Mouse (Mus musculus) erythroblast, embryonic 14.5 days (primary cell): Measurements from ENCODE around the gene Adck2.

ENCODE experiments used
- GATA1 ChIP-seq: IDR thresholded peaks from 2 replicates; pipeline ENCODE4 v1.6.1; 2012; ENCODE audit warnings: low read length, inconsistent platforms, mixed read lengths
- TAL1 ChIP-seq: IDR thresholded peaks from 3 replicates; pipeline ENCODE4 v1.6.1; 2012; ENCODE audit warnings: low read length, inconsistent platforms, mixed read lengths

DNA sequence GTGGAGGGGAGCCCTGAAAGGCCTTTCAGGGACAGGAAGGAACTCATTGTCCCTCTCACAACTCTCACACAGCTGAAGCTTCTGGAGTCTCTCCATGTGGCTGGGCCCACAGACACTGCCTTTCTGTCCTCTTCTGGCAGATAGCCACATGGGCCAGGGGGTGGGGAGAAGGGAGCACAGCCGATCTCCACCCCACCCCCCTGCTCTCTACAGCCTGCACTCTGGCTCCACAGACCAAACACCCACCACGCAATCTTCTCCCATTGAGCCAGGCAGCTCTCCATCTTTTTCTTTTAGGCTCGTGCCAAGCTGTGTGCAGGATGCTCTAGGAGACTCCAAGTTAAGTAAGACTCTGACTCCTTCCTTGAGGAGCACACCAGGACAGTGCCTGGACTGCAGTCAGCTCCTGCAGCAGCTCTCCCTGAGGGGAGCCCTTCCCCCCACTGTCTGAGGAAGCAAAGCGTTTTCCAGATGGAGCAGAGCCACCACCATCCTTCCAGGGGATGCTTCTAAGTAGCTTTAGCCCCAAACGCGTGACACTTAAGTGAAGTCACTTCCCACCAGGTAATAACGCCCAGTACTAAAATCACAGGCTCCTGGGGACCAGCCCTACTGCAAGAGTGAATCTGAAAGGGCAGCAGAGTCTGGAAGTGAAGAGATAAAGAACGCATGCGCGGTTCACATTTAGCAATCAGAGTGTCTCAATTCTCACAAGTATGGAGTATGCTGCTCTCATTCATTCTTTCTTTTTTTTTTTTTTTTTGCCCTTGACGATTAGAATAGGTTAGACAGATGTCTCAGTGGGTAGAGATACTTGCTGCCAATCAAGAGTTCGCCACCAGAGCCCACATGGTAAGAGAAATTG is 44.8 kb upstream of the Adck2 start:
- TF ChIP-seq TAL1 (no peak), GATA1 (no peak)
